Mouse (Mus musculus) liver, adult 2 months (tissue): Measurements from ENCODE around the gene Amh. TPM values are rescaled to one million over a fixed set of nuclear protein-coding genes. Genes with fewer than 3 reads are reported as not detected.

Experiments
- DNase-seq: peaks from one replicate; pipeline ENCODE4 v3.0.0-alpha.2; 2011; ENCODE audit warnings: low read depth, low spot score; ENCODE audit errors: extremely low read depth
- H3K27ac ChIP-seq: fragments of 200-500 bp; replicated peaks from 2 replicates; pipeline ENCODE4 v1.5.1; 2012; ENCODE audit warnings: low read depth, mild to moderate bottlenecking, control low read depth, inconsistent platforms, low read length; ENCODE audit not compliant: insufficient read depth
- H3K27me3 ChIP-seq: fragments of 200-500 bp; 2 replicates; pipeline ENCODE4 v1.6.1; 2012; ENCODE audit warnings: mild to moderate bottlenecking, moderate library complexity, low read length, inconsistent platforms; ENCODE audit not compliant: control insufficient read depth, insufficient read depth
- H3K36me3 ChIP-seq: fragments of 200-500 bp; 2 replicates; pipeline ENCODE4 v1.6.1; 2012; ENCODE audit warnings: low read length, inconsistent platforms; ENCODE audit not compliant: control insufficient read depth, insufficient read depth
- H3K4me1 ChIP-seq: fragments of 200-500 bp; 2 replicates; pipeline ENCODE4 v1.6.1; 2011; ENCODE audit warnings: low read length; ENCODE audit not compliant: control insufficient read depth, insufficient read depth
- H3K4me3 ChIP-seq: fragments of 200-500 bp; 2 replicates; pipeline ENCODE4 v1.5.1; 2011; ENCODE audit warnings: low read depth, mild to moderate bottlenecking, control low read depth, low read length, moderate library complexity; ENCODE audit not compliant: insufficient read depth
- H3K79me2 ChIP-seq: fragments of 200-500 bp; 2 replicates; pipeline ENCODE4 v1.6.1; 2012; ENCODE audit warnings: inconsistent platforms, mild to moderate bottlenecking, low read length, moderate library complexity; ENCODE audit not compliant: control insufficient read depth, insufficient read depth
- H3K9ac ChIP-seq: fragments of 200-500 bp; 2 replicates; pipeline ENCODE4 v1.6.1; 2012; ENCODE audit warnings: low read depth, mild to moderate bottlenecking, control low read depth, inconsistent platforms, low read length
- CTCF ChIP-seq: fragments of 200-500 bp; IDR thresholded peaks from 2 replicates; pipeline ENCODE4 v1.5.1; 2011; ENCODE audit warnings: low read depth, low read length, control low read depth
- POLR2A ChIP-seq: fragments of 200-500 bp; IDR thresholded peaks from 2 replicates; pipeline ENCODE4 v1.6.1; 2011; ENCODE audit warnings: low read length, control low read depth; ENCODE audit not compliant: insufficient read depth; ENCODE audit errors: extremely low read depth
- WGBS: fragments of 180-500 bp; shearing (Covaris S2); methylation state at CpG from one replicate; pipeline ENCODE4 v1.1.7; 2018; 5-methylcytosine and 5-hydroxymethylcytosine counted together
- polyA plus RNA-seq: library from polyadenylated mRNA; depleted of rRNA; stranded (reverse); fragments of >200 nt; gene quantifications from 2 replicates; pipeline ENCODE4 v1.2.3, GENCODE M21; 2012
- total RNA-seq: library from RNA; depleted of rRNA; stranded (reverse); fragments of >200 nt; gene quantifications from 2 replicates; pipeline ENCODE4 v1.2.3, GENCODE M21; 2014

Amh gene
- total and polyA plus RNA-seq, 2 experiments = 0.18 to 0.21 TPM

GRCm38 (mm10) chr10:80805925-80806324 is 882 bp downstream of the Amh start:
- Histone ChIP-seq H3K4me1 (peaks cover 5% of the 10 kb centered on the region), H3K27ac (no peak overlapping the region), H3K36me3 (peaks cover 2% of the 10 kb centered on the region; the same call in 1 of the 2 replicates), H3K4me3 (no peak overlapping the region), H3K79me2 (no peaks in the 10 kb centered on the region), H3K27me3 (no peaks in the 10 kb centered on the region; the same call in 1 of the 2 replicates), H3K9ac (no peak overlapping the region)
- TF ChIP-seq CTCF (peak; percentile 79), POLR2A (no peak)
- peak; percentile 33 for DNase-seq
- WGBS = 11% methylated on average over 3 of the region's 3 CpGs

GRCm38 (mm10) chr10:80806341-80807056 is 1.5 kb downstream of the Amh start:
- WGBS = 59% methylated on average over 34 of the region's 34 CpGs
- TF ChIP-seq POLR2A (no peak), CTCF (no peak)
- Histone ChIP-seq H3K27me3 (no peaks in the 10 kb centered on the region; the same call in 1 of the 2 replicates), H3K36me3 (peaks cover 2% of the 10 kb centered on the region; the same call in 1 of the 2 replicates), H3K79me2 (no peaks in the 10 kb centered on the region), H3K4me1 (peaks cover 5% of the 10 kb centered on the region), H3K9ac (no peak overlapping the region; the same call in 1 of the 2 replicates), H3K4me3 (peak overlapping the region; percentile 50; the same call in 1 of the 2 replicates), H3K27ac (no peak overlapping the region)
- DNase-seq = no peak

GRCm38 (mm10) chr10:80807057-80807627 is 2.1 kb downstream of the Amh start:
- no peak overlapping the region for H3K27ac ChIP-seq
- 8% methylated on average over 58 of the region's 58 CpGs for WGBS
- no peaks in the 10 kb centered on the region for H3K79me2 ChIP-seq
- TF ChIP-seq CTCF = no peak
- no peak for TF ChIP-seq POLR2A
- peaks cover 5% of the 10 kb centered on the region for H3K4me1 ChIP-seq
- peak; percentile 57 for DNase-seq
- H3K9ac ChIP-seq = peak overlapping the region; percentile 81
- peaks cover 2% of the 10 kb centered on the region; the same call in 1 of the 2 replicates for H3K36me3 ChIP-seq
- no peaks in the 10 kb centered on the region; the same call in 1 of the 2 replicates for H3K27me3 ChIP-seq
- peak overlapping the region; percentile 50 for H3K4me3 ChIP-seq

GRCm38 (mm10) chr10:80808099-80808984 is 3.3 kb downstream of the Amh start:
- Histone ChIP-seq H3K4me3 (no peak overlapping the region), H3K27me3 (no peaks in the 10 kb centered on the region; the same call in 1 of the 2 replicates), H3K9ac (no peak overlapping the region), H3K36me3 (no peaks in the 10 kb centered on the region; the same call in 1 of the 2 replicates), H3K79me2 (no peaks in the 10 kb centered on the region), H3K27ac (no peak overlapping the region), H3K4me1 (peaks cover 5% of the 10 kb centered on the region)
- WGBS = 28% methylated on average over 40 of the region's 40 CpGs
- no peak for TF ChIP-seq POLR2A
- TF ChIP-seq CTCF = no peak
- no peak for DNase-seq

- TF ChIP-seq POLR2A = no peak
- TF ChIP-seq CTCF = no peak
- H3K27ac ChIP-seq = no peak overlapping the region
- H3K36me3 ChIP-seq = no peaks in the 10 kb centered on the region
- H3K79me2 ChIP-seq = no peaks in the 10 kb centered on the region
- peaks cover 5% of the 10 kb centered on the region for H3K4me1 ChIP-seq
- no peak overlapping the region for H3K4me3 ChIP-seq
- no peak overlapping the region for H3K9ac ChIP-seq
- no peaks in the 10 kb centered on the region; the same call in 1 of the 2 replicates for H3K27me3 ChIP-seq
- no peak for DNase-seq
- WGBS = 33% methylated on average over 18 of the region's 18 CpGs
Observed at GRCm38 (mm10) chr10:80808985-80809632, 4.1 kb downstream of the Amh start.
